Mouse (Mus musculus) intestine, postnatal 0 days (tissue): Measurements from ENCODE around the gene Megf8. TPM values are rescaled to one million over a fixed set of nuclear protein-coding genes. Genes with fewer than 3 reads are reported as not detected.

ENCODE experiments used
- ATAC-seq: fragments of 200-750 bp; cut with Nextera tagmentation; 2 replicates; pipeline ENCODE4 v1.8.0; 2017; ENCODE audit warnings: mild to moderate bottlenecking, moderate TSS enrichment, moderate library complexity
- H3K27ac ChIP-seq: fragments of 300-500 bp; sonication (generic); 2 replicates; pipeline ENCODE4 v1.5.1; 2014; ENCODE audit warnings: mild to moderate bottlenecking, low read depth, low read length, moderate library complexity
- H3K27me3 ChIP-seq: fragments of 300-500 bp; sonication (generic); replicated peaks from 2 replicates; pipeline ENCODE4 v1.6.1; 2014; ENCODE audit warnings: low read length, mixed read lengths; ENCODE audit not compliant: control insufficient read depth, insufficient read depth
- H3K36me3 ChIP-seq: fragments of 300-500 bp; sonication (generic); 2 replicates; pipeline ENCODE4 v1.6.1; 2014; ENCODE audit warnings: mild to moderate bottlenecking, moderate library complexity; ENCODE audit not compliant: control insufficient read depth, insufficient read depth
- H3K4me1 ChIP-seq: fragments of 300-500 bp; sonication (generic); replicated peaks from 2 replicates; pipeline ENCODE4 v1.6.1; 2014; ENCODE audit warnings: antibody characterized with exemption, low read length, mixed read lengths; ENCODE audit not compliant: control insufficient read depth, insufficient read depth
- H3K4me2 ChIP-seq: fragments of 300-500 bp; sonication (generic); replicated peaks from 2 replicates; pipeline ENCODE4 v1.6.1; 2014; ENCODE audit warnings: low read depth, mild to moderate bottlenecking, moderate library complexity
- H3K4me3 ChIP-seq: fragments of 300-500 bp; sonication (generic); 2 replicates; pipeline ENCODE4 v1.5.1; 2014; ENCODE audit warnings: low read depth, low read length
- H3K9ac ChIP-seq: fragments of 300-500 bp; sonication (generic); 2 replicates; pipeline ENCODE4 v1.6.1; 2014; ENCODE audit warnings: mild to moderate bottlenecking, low read depth, low read length
- H3K9me3 ChIP-seq: fragments of 300-500 bp; sonication (generic); 2 replicates; pipeline ENCODE4 v1.6.1; 2016; ENCODE audit warnings: mixed run types; ENCODE audit not compliant: control insufficient read depth
- CTCF ChIP-seq: sonication (generic); IDR thresholded peaks from 2 replicates; pipeline ENCODE4 v1.5.1; 2016; ENCODE audit warnings: low read depth, mild to moderate bottlenecking, control low read depth, antibody characterized with exemption, moderate library complexity
- WGBS: fragments of 180-500 bp; shearing (Covaris S2); extraction: QIAGEN DNeasy Blood & Tissue Kit; methylation state at CpG from one replicate; pipeline ENCODE4 v1.1.7; 2014; 5-methylcytosine and 5-hydroxymethylcytosine counted together
- polyA plus RNA-seq: library from polyadenylated mRNA; unstranded; fragments of >200 nt; fragmentation: Nextera tagmentation; extraction: Ambion mirVana; gene quantifications from 2 replicates; pipeline ENCODE4 v1.2.1, GENCODE M21; 2015

The Megf8 gene
- polyA plus RNA-seq, 1 experiment from 2014 or later, result 3.4 TPM

GRCm38 (mm10) chr7:25381284-25381680, 64.3 kb downstream of the Megf8 start:
- Histone ChIP-seq H3K4me1 (no peaks in the 10 kb centered on the region; the same call in 1 of the 2 replicates), H3K36me3 (peaks cover 35% of the 10 kb centered on the region), H3K27me3 (no peaks in the 10 kb centered on the region), H3K27ac (0 out of 2 replicates have a peak overlapping the region, but pooled peaks have one; percentile 28), H3K9ac (no peak overlapping the region), H3K4me3 (no peak overlapping the region), H3K9me3 (no peaks in the 10 kb centered on the region), H3K4me2 (no peak overlapping the region)
- no peak for TF ChIP-seq CTCF
- no peak for ATAC-seq
- 71% methylated on average over 3 of the region's 3 CpGs for WGBS

DNA sequence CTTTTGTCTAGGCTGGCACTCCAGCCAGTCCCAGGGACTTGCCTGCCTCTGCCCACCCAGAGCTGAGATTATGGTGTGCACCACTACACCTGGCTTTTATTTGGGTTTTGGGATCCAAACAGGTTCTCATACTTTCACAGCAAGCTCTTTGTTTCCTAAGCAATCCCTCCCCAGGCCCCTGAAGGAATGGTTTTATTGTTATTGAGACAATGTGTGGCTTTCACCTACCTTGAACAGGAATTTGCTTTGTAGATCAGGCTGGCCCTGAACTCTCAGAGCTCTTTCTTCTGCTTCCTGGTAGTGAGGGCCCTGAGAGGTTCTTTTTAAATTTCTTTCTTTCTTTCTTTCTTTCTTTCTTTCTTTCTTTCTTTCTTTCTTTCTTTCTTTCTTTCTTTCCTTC, 65.6 kb downstream of the Megf8 start:
- ATAC-seq, result no peak
- Histone ChIP-seq H3K4me3 (no peak overlapping the region), H3K36me3 (peaks cover 45% of the 10 kb centered on the region), H3K4me2 (no peak overlapping the region), H3K9me3 (no peaks in the 10 kb centered on the region), H3K4me1 (peaks cover 4% of the 10 kb centered on the region), H3K27me3 (no peaks in the 10 kb centered on the region), H3K27ac (no peak overlapping the region), H3K9ac (no peak overlapping the region)
- no peak for TF ChIP-seq CTCF

DNA sequence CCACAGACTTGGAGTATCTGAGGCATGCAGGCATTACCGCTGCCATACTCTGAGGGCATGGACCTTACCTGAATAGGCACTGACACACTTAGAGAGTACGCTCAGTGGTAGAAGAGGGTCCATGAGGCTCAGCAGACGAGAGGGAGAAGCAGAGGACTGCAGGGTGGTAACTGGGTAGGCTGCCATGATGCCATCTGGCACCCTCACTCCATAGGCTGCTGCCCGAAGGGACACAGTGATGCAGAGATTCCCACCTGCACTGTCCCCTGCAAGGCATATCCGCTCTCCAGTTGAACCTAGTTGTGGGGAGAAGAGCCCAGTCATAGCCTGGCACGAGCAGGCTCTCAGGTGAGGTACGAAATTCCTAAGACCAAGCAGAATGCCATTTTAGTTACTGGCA, 66.4 kb downstream of the Megf8 start:
- H3K4me3 ChIP-seq, result no peak overlapping the region
- H3K4me1 ChIP-seq, result peaks cover 4% of the 10 kb centered on the region
- H3K36me3 ChIP-seq, result peaks cover 53% of the 10 kb centered on the region
- H3K9me3 ChIP-seq, result no peaks in the 10 kb centered on the region
- H3K4me2 ChIP-seq, result no peak overlapping the region
- no peaks in the 10 kb centered on the region for H3K27me3 ChIP-seq
- no peak for ATAC-seq
- H3K9ac ChIP-seq, result no peak overlapping the region
- no peak overlapping the region for H3K27ac ChIP-seq
- 93% methylated on average over 7 of the region's 7 CpGs for WGBS
- TF ChIP-seq CTCF, result no peak

DNA sequence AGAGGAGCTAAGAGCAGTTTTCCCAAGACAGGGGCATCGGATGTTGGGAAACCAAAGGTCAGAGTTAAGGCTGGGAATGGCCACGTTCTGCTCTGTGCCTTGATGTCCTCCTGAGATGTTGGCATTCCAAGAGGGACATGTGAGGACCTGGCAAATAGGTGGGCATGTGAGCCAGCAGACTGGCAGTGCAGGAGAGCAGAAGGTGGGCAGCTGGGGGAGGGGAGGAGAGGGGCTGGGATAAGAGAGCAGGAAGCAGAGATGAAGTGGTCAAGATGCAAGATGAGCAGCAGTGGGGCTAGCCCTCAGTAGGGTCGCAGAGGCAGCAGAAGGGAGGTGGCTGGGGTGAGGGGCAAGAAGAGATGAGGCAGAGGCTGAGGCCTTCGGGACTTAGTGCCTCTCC, 66.9 kb downstream of the Megf8 start:
- 87% methylated on average over 4 of the region's 4 CpGs for WGBS
- TF ChIP-seq CTCF, result no peak
- no peak for ATAC-seq
- Histone ChIP-seq H3K9me3 (no peaks in the 10 kb centered on the region), H3K4me2 (no peak overlapping the region), H3K4me1 (peaks cover 4% of the 10 kb centered on the region), H3K4me3 (no peak overlapping the region), H3K9ac (no peak overlapping the region), H3K27me3 (no peaks in the 10 kb centered on the region), H3K27ac (no peak overlapping the region), H3K36me3 (peaks cover 56% of the 10 kb centered on the region)

- Histone ChIP-seq H3K36me3 (peaks cover 56% of the 10 kb centered on the region), H3K9me3 (no peaks in the 10 kb centered on the region), H3K4me3 (no peak overlapping the region), H3K27ac (no peak overlapping the region), H3K9ac (no peak overlapping the region), H3K4me1 (peaks cover 7% of the 10 kb centered on the region), H3K27me3 (no peaks in the 10 kb centered on the region), H3K4me2 (no peak overlapping the region)
- 91% methylated on average over 13 of the region's 13 CpGs for WGBS
- no peak for TF ChIP-seq CTCF
- no peak for ATAC-seq
Observed at GRCm38 (mm10) chr7:25384318-25384717, 67.4 kb downstream of the Megf8 start.

GRCm38 (mm10) chr7:25384818-25385217, 67.9 kb downstream of the Megf8 start:
- no peak for TF ChIP-seq CTCF
- WGBS, result 88% methylated on average over 9 of the region's 9 CpGs
- H3K9me3 ChIP-seq, result no peaks in the 10 kb centered on the region
- peaks cover 12% of the 10 kb centered on the region for H3K4me1 ChIP-seq
- no peaks in the 10 kb centered on the region for H3K27me3 ChIP-seq
- no peak overlapping the region for H3K4me3 ChIP-seq
- no peak for ATAC-seq
- no peak overlapping the region for H3K4me2 ChIP-seq
- H3K9ac ChIP-seq, result no peak overlapping the region
- H3K27ac ChIP-seq, result no peak overlapping the region
- H3K36me3 ChIP-seq, result peaks cover 56% of the 10 kb centered on the region

GRCm38 (mm10) chr7:25385259-25385658, 68.3 kb downstream of the Megf8 start:
- no peak for TF ChIP-seq CTCF
- Histone ChIP-seq H3K27me3 (no peaks in the 10 kb centered on the region), H3K9ac (no peak overlapping the region), H3K27ac (no peak overlapping the region; the same call in 1 of the 2 replicates), H3K4me3 (no peak overlapping the region), H3K4me1 (peaks cover 15% of the 10 kb centered on the region), H3K9me3 (no peaks in the 10 kb centered on the region), H3K4me2 (no peak overlapping the region), H3K36me3 (peaks cover 56% of the 10 kb centered on the region)
- ATAC-seq, result no peak
- WGBS, result 92% methylated on average over 12 of the region's 12 CpGs
